Mouse (Mus musculus): ENCODE data around the gene Dusp5.

DNA sequence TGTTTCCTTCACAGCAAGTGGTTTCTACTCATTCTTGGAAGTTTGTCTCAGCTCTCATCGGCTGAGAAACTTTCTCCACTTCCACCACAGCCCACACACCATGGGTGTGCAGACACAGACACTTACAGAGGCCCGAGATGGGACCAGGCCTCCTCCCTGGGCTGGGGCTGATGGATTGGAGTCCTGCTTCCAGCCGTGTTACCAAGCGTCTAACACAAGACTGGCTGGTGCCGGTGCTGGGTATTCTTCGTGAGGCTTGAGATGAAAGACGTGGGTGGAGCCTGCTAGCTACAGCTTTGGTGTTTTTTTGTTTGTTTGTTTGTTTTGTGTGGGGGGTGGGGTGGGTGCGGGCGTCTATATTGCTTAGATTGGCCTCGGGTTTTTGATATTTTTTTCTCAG lies 1.4 kb upstream of the Dusp5 start:
- no peak for TF ChIP-seq POLR2A (IDR thresholded peaks at IDR 0.05; ENCODE audit: insufficient read depth, low read depth, low read length)
- TF ChIP-seq CTCF (IDR thresholded peaks at IDR 0.05), result no peak
